Mouse (Mus musculus) midbrain, embryonic 16.5 days (tissue): ENCODE results near the gene Ankrd26. TPM values are rescaled to one million over a fixed set of nuclear protein-coding genes. Genes with fewer than 3 reads are reported as not detected.
A peak's percentile ranks its signal among the peaks of the same experiment; 100 is the strongest.

Experiments
- ATAC-seq: fragments of 200-750 bp; cut with Nextera tagmentation; 2 replicates; pipeline ENCODE4 v1.8.0; 2017; ENCODE audit warnings: moderate TSS enrichment
- H3K27ac ChIP-seq: fragments of 300-500 bp; sonication (generic); 2 replicates; pipeline ENCODE4 v1.5.1; 2014; ENCODE audit warnings: mild to moderate bottlenecking, low read length, mixed read lengths
- H3K27me3 ChIP-seq: fragments of 300-500 bp; sonication (generic); 2 replicates; pipeline ENCODE4 v1.6.1; 2014; ENCODE audit warnings: low read depth, low read length, mixed read lengths; ENCODE audit not compliant: control insufficient read depth, insufficient read depth
- H3K36me3 ChIP-seq: fragments of 300-500 bp; sonication (generic); 2 replicates; pipeline ENCODE4 v1.6.1; 2014; ENCODE audit warnings: mild to moderate bottlenecking, low read length, moderate library complexity, mixed read lengths; ENCODE audit not compliant: control insufficient read depth, insufficient read depth
- H3K4me1 ChIP-seq: fragments of 300-500 bp; sonication (generic); 2 replicates; pipeline ENCODE4 v1.6.1; 2014; ENCODE audit warnings: mild to moderate bottlenecking, low read length, mixed read lengths; ENCODE audit not compliant: control insufficient read depth, insufficient read depth
- H3K4me2 ChIP-seq: fragments of 300-500 bp; sonication (generic); 2 replicates; pipeline ENCODE4 v1.6.1; 2014; ENCODE audit warnings: mild to moderate bottlenecking, low read length, mixed read lengths
- H3K4me3 ChIP-seq: fragments of 300-500 bp; sonication (generic); 2 replicates; pipeline ENCODE4 v1.5.1; 2014; ENCODE audit warnings: low read depth, mild to moderate bottlenecking, low read length, moderate library complexity, mixed read lengths
- H3K9ac ChIP-seq: fragments of 300-500 bp; sonication (generic); 2 replicates; pipeline ENCODE4 v1.6.1; 2014; ENCODE audit warnings: low read depth, low read length, mixed read lengths
- H3K9me3 ChIP-seq: fragments of 300-500 bp; sonication (generic); replicated peaks from 2 replicates; pipeline ENCODE4 v1.6.1; 2014; ENCODE audit warnings: mild to moderate bottlenecking, low read length, mixed read lengths; ENCODE audit not compliant: control insufficient read depth, poor library complexity, severe bottlenecking
- WGBS: fragments of 180-500 bp; shearing (Covaris S2); extraction: QIAGEN DNeasy Blood & Tissue Kit; methylation state at CpG from one replicate; pipeline ENCODE4 v1.1.7; 2014; 5-methylcytosine and 5-hydroxymethylcytosine counted together
- polyA plus RNA-seq: library from polyadenylated mRNA; unstranded; fragments of >200 nt; fragmentation: Nextera tagmentation; extraction: Ambion mirVana; gene quantifications from 2 replicates; pipeline ENCODE4 v1.2.1, GENCODE M21; 2015

Ankrd26 gene
- polyA plus RNA-seq = 18.7 and 19.0 TPM in 2 replicates

- Histone ChIP-seq H3K4me1 (peaks cover 29% of the 10 kb centered on the region), H3K27ac (peak within 1 kb of the TSS; percentile 85), H3K27me3 (no peaks in the 10 kb centered on the region), H3K36me3 (peaks cover 10% of the 10 kb centered on the region; the same call in 1 of the 2 replicates), H3K9ac (peak within 1 kb of the TSS; percentile 87), H3K9me3 (no peaks in the 10 kb centered on the region), H3K4me3 (peak within 1 kb of the TSS; percentile 84), H3K4me2 (peak within 1 kb of the TSS; percentile 72)
- ATAC-seq = peak; percentile 97
- 4% methylated on average over 54 of the region's 54 CpGs for WGBS
Measured at GRCm38 (mm10) chr6:118561745-118562609, at the start of gene Ankrd26. TSS of gene Ankrd26 (minus strand) at chr6:118562226.

GRCm38 (mm10) chr6:118608906-118609305, 46.9 kb upstream of the Ankrd26 start:
- Histone ChIP-seq H3K4me1 (no peaks in the 10 kb centered on the region), H3K4me2 (no peak overlapping the region), H3K4me3 (no peak overlapping the region), H3K9ac (no peak overlapping the region), H3K27me3 (no peaks in the 10 kb centered on the region), H3K27ac (no peak overlapping the region), H3K9me3 (no peaks in the 10 kb centered on the region), H3K36me3 (peaks cover 34% of the 10 kb centered on the region)
- WGBS = 81% methylated on average over 6 of the region's 6 CpGs
- ATAC-seq = no peak

DNA sequence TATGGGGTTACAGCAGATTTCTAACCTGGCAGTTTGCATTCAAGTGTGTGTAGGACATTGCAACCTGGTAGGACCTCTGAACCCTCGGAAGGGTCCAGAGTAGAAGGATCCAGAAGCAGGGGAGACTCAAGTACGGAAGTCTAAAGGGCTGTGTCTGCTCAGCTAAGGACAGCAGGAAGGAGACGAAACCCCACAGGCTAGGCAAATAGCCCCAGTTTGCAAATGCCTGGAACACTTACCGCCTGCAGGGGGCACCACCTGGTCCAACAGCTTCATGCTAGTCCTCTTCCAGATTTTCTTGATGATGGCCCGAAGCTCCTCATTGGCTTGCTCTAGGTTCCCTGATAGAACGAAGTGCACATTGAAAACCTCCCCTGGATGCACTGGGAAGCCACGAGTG, 43.9 kb upstream of the Ankrd26 start:
- no peaks in the 10 kb centered on the region for H3K4me1 ChIP-seq

DNA sequence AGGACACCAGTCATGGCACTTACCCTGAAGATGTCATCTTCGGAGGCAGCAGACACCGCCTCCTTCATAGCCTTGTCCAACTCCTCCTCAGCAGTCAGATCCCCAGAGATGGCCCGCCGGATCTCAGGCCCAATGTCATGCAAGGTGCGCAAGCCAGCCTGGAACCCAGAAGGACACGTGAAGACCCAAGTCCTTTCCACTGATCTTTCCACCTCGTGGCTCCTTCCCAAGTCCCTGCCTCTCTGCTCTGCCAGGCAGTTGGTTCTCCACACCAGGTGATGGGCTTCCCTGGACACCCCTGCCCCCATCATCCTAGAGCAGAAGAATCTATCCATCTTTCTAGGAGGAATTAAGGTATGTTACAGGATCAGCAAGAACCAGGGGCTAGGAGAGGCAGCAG, 41.8 kb upstream of the Ankrd26 start:
- Histone ChIP-seq H3K9ac (no peak overlapping the region), H3K4me1 (no peaks in the 10 kb centered on the region), H3K36me3 (peaks cover 40% of the 10 kb centered on the region), H3K27me3 (no peaks in the 10 kb centered on the region), H3K27ac (no peak overlapping the region), H3K4me2 (no peak overlapping the region), H3K4me3 (no peak overlapping the region), H3K9me3 (no peaks in the 10 kb centered on the region)
- 94% methylated on average over 7 of the region's 7 CpGs for WGBS
- no peak for ATAC-seq

More for the DNA sequence above, 43.9 kb upstream of the Ankrd26 start:
- Histone ChIP-seq H3K9me3 (no peaks in the 10 kb centered on the region), H3K27me3 (no peaks in the 10 kb centered on the region), H3K36me3 (peaks cover 35% of the 10 kb centered on the region), H3K4me3 (no peak overlapping the region), H3K9ac (no peak overlapping the region), H3K4me2 (no peak overlapping the region), H3K27ac (no peak overlapping the region)
- WGBS = 77% methylated on average over 7 of the region's 7 CpGs
- no peak for ATAC-seq

GRCm38 (mm10) chr6:118595681-118596055, 33.6 kb upstream of the Ankrd26 start:
- H3K4me2 ChIP-seq = no peak overlapping the region
- no peak overlapping the region for H3K4me3 ChIP-seq
- H3K9me3 ChIP-seq = no peaks in the 10 kb centered on the region
- H3K36me3 ChIP-seq = peaks cover 19% of the 10 kb centered on the region
- H3K27me3 ChIP-seq = no peaks in the 10 kb centered on the region
- no peak overlapping the region for H3K27ac ChIP-seq
- 65% methylated on average over 9 of the region's 9 CpGs for WGBS
- H3K4me1 ChIP-seq = peaks cover 10% of the 10 kb centered on the region; the same call in 1 of the 2 replicates
- no peak for ATAC-seq
- H3K9ac ChIP-seq = no peak overlapping the region

GRCm38 (mm10) chr6:118594833-118595680, 33.0 kb upstream of the Ankrd26 start:
- Histone ChIP-seq H3K36me3 (peaks cover 19% of the 10 kb centered on the region), H3K9me3 (no peaks in the 10 kb centered on the region), H3K4me3 (no peak overlapping the region), H3K4me2 (no peak overlapping the region), H3K9ac (no peak overlapping the region), H3K27ac (no peak overlapping the region), H3K4me1 (peaks cover 10% of the 10 kb centered on the region; the same call in 1 of the 2 replicates), H3K27me3 (no peaks in the 10 kb centered on the region)
- no peak for ATAC-seq
- WGBS = 78% methylated on average over 10 of the region's 10 CpGs

GRCm38 (mm10) chr6:118594070-118594469, 32.0 kb upstream of the Ankrd26 start:
- peak overlapping the region; percentile 54 for H3K4me2 ChIP-seq
- 34% methylated on average over 10 of the region's 10 CpGs for WGBS
- H3K4me3 ChIP-seq = peak overlapping the region; percentile 26
- ATAC-seq = no peak; the same call in 1 of the 2 replicates
- H3K36me3 ChIP-seq = peaks cover 15% of the 10 kb centered on the region
- no peak overlapping the region for H3K9ac ChIP-seq
- H3K4me1 ChIP-seq = peaks cover 10% of the 10 kb centered on the region; the same call in 1 of the 2 replicates
- no peaks in the 10 kb centered on the region for H3K9me3 ChIP-seq
- H3K27me3 ChIP-seq = no peaks in the 10 kb centered on the region
- H3K27ac ChIP-seq = no peak overlapping the region

- peak overlapping the region; percentile 54 for H3K4me2 ChIP-seq
- peaks cover 15% of the 10 kb centered on the region for H3K36me3 ChIP-seq
- peak; percentile 66 for ATAC-seq
- H3K27me3 ChIP-seq = no peaks in the 10 kb centered on the region
- H3K9ac ChIP-seq = peak overlapping the region; percentile 42
- H3K4me1 ChIP-seq = peaks cover 10% of the 10 kb centered on the region; the same call in 1 of the 2 replicates
- H3K4me3 ChIP-seq = peak overlapping the region; percentile 26
- no peak overlapping the region for H3K27ac ChIP-seq
- no peaks in the 10 kb centered on the region for H3K9me3 ChIP-seq
- 3% methylated on average over 34 of the region's 34 CpGs for WGBS
Measured at GRCm38 (mm10) chr6:118593377-118594061, 31.5 kb upstream of the Ankrd26 start.
